Mouse (Mus musculus): Measurements from ENCODE around the gene Mad2l1bp. TPM values are rescaled to one million over a fixed set of nuclear protein-coding genes. Genes with fewer than 3 reads are reported as not detected.
A peak's percentile ranks its signal among the peaks of the same experiment; 100 is the strongest.

Gene Mad2l1bp
- total RNA-seq, 2 experiments from 2014 or later = 17.2 to 22.4 TPM

GRCm38 (mm10) chr17:46159236-46159635 lies 5.9 kb upstream of the Mad2l1bp start:
- no peak for DNase-seq (ENCODE audit: low spot score)
- intact Hi-C loops (cut with DNase I) = no loop called here

GRCm38 (mm10) chr17:46157131-46157530 lies 3.8 kb upstream of the Mad2l1bp start:
- intact Hi-C loops (cut with DNase I) = no loop called here
- no peak for DNase-seq (ENCODE audit: low spot score)

- intact Hi-C loops (cut with DNase I) = no loop called here
Observed at GRCm38 (mm10) chr17:46156680-46157079, 3.3 kb upstream of the Mad2l1bp start.

GRCm38 (mm10) chr17:46154336-46154735 lies 983 bp upstream of the Mad2l1bp start:
- intact Hi-C loops (cut with DNase I) = no loop called here
- no peak for DNase-seq (ENCODE audit: low spot score)

More at GRCm38 (mm10) chr17:46156680-46157079, 3.3 kb upstream of the Mad2l1bp start:
- DNase-seq (ENCODE audit: low spot score) = no peak

GRCm38 (mm10) chr17:46143578-46144423 lies 9.6 kb downstream of the Mad2l1bp start, which contains the start of gene Rsph9:
Rsph9 (minus strand) TSS chr17:46144216.
- intact Hi-C loops (cut with DNase I) = no loop called here
- DNase-seq (ENCODE audit: low spot score) = peak; percentile 80

- DNase-seq (ENCODE audit: low spot score) = no peak
- intact Hi-C loops (cut with DNase I) = no loop called here
Observed at GRCm38 (mm10) chr17:46139872-46140271, 13.5 kb downstream of the Mad2l1bp start.

- DNase-seq (ENCODE audit: low spot score) = no peak
- intact Hi-C loops (cut with DNase I) = no loop called here
Observed at GRCm38 (mm10) chr17:46138563-46139236, 14.7 kb downstream of the Mad2l1bp start.

GRCm38 (mm10) chr17:46132862-46133261 lies 20.5 kb downstream of the Mad2l1bp start:
- DNase-seq (ENCODE audit: low spot score) = no peak
- intact Hi-C loops (cut with DNase I) = loop anchor here (1.0 to 5.0 kb wide), 2 partner anchors 286 to 402 kb away; no protein-coding TSS in a partner anchor

GRCm38 (mm10) chr17:46132058-46132718 lies 21.2 kb downstream of the Mad2l1bp start:
- peak; percentile 44 for DNase-seq (ENCODE audit: low spot score)
- intact Hi-C loops (cut with DNase I) = loop anchor here (1.0 to 5.0 kb wide), 2 partner anchors 285 to 401 kb away; no protein-coding TSS in a partner anchor

- peak; percentile 74 for DNase-seq (ENCODE audit: low spot score)
- intact Hi-C loops (cut with DNase I) = loop anchor here (5.0 kb wide), 1 partner anchor 283 kb away; no protein-coding TSS in a partner anchor
Observed at GRCm38 (mm10) chr17:46129741-46130498, 23.4 kb downstream of the Mad2l1bp start.

GRCm38 (mm10) chr17:46127814-46128493 lies 25.4 kb downstream of the Mad2l1bp start:
- no peak for DNase-seq (ENCODE audit: low spot score)
- intact Hi-C loops (cut with DNase I) = no loop called here

- intact Hi-C loops (cut with DNase I) = no loop called here
- no peak for DNase-seq (ENCODE audit: low spot score)
Observed at GRCm38 (mm10) chr17:46126608-46127007, 26.7 kb downstream of the Mad2l1bp start.

GRCm38 (mm10) chr17:46123953-46124700 lies 29.2 kb downstream of the Mad2l1bp start:
- intact Hi-C loops (cut with DNase I) = no loop called here
- DNase-seq (ENCODE audit: low spot score) = no peak

- DNase-seq (ENCODE audit: low spot score) = no peak
- intact Hi-C loops (cut with DNase I) = no loop called here
Observed at GRCm38 (mm10) chr17:46123285-46123684, 30.1 kb downstream of the Mad2l1bp start.

- DNase-seq (ENCODE audit: low spot score) = no peak
- intact Hi-C loops (cut with DNase I) = no loop called here
Observed at GRCm38 (mm10) chr17:46122791-46123190, 30.6 kb downstream of the Mad2l1bp start.

- no peak for DNase-seq (ENCODE audit: low spot score)
- intact Hi-C loops (cut with DNase I) = no loop called here
Observed at GRCm38 (mm10) chr17:46119641-46120040, 33.7 kb downstream of the Mad2l1bp start.

- DNase-seq (ENCODE audit: low spot score) = no peak
Observed at GRCm38 (mm10) chr17:46118423-46118850, 34.9 kb downstream of the Mad2l1bp start.

More at GRCm38 (mm10) chr17:46118423-46118850, 34.9 kb downstream of the Mad2l1bp start:
- intact Hi-C loops (cut with DNase I) = no loop called here

Data from heart, postnatal 25 days (tissue).